Mouse (Mus musculus) embryo, embryonic 11 days (tissue): ENCODE measurements around the gene Lama2.
A peak's percentile ranks its signal among the peaks of the same experiment; 100 is the strongest.
"Not testable (repeated sequence)": the region's sequence is repeated elsewhere in the genome, so short reads cannot be mapped to it uniquely, and the experiment has no call there.

ENCODE experiments used
- DNase-seq: peaks from one replicate; pipeline ENCODE4 v3.0.0-alpha.2; 2015

The Lama2 gene

GRCm38 (mm10) chr10:27001554-27002178 is 617.9 kb downstream of the Lama2 start:
- DNase-seq, result no peak

GRCm38 (mm10) chr10:26996684-26997083 is 622.9 kb downstream of the Lama2 start:
- no peak for DNase-seq

- no peak for DNase-seq
These were observed 623.6 kb downstream of the Lama2 start for GRCm38 (mm10) chr10:26995987-26996386.

GRCm38 (mm10) chr10:26995182-26995975 is 624.2 kb downstream of the Lama2 start:
- peak; percentile 63 for DNase-seq

GRCm38 (mm10) chr10:26993971-26994761 is 625.4 kb downstream of the Lama2 start:
- peak; percentile 31 for DNase-seq

GRCm38 (mm10) chr10:26985451-26985850 is 634.1 kb downstream of the Lama2 start:
- no peak for DNase-seq

GRCm38 (mm10) chr10:26984082-26984481 is 635.5 kb downstream of the Lama2 start:
- not testable (repeated sequence) for DNase-seq

GRCm38 (mm10) chr10:26983583-26983982 is 636.0 kb downstream of the Lama2 start:
- no peak for DNase-seq

- no peak for DNase-seq
These were observed 636.9 kb downstream of the Lama2 start for GRCm38 (mm10) chr10:26982621-26983020.

- no peak for DNase-seq
These were observed 644.2 kb downstream of the Lama2 start for GRCm38 (mm10) chr10:26975372-26975771.

GRCm38 (mm10) chr10:26974224-26974623 is 645.3 kb downstream of the Lama2 start:
- DNase-seq, result no peak

- DNase-seq, result no peak
These were observed 646.0 kb downstream of the Lama2 start for GRCm38 (mm10) chr10:26973575-26973974.

GRCm38 (mm10) chr10:26958513-26958912 is 661.0 kb downstream of the Lama2 start:
- no peak for DNase-seq

GRCm38 (mm10) chr10:26950448-26950847 is 669.1 kb downstream of the Lama2 start:
- no peak for DNase-seq

- peak; percentile 1 for DNase-seq
These were observed 669.9 kb downstream of the Lama2 start for GRCm38 (mm10) chr10:26949667-26950066.

- DNase-seq, result no peak
These were observed 671.2 kb downstream of the Lama2 start for GRCm38 (mm10) chr10:26948331-26948730.

- no peak for DNase-seq
These were observed 680.0 kb downstream of the Lama2 start for GRCm38 (mm10) chr10:26939549-26939948.

GRCm38 (mm10) chr10:26938464-26938863 is 681.1 kb downstream of the Lama2 start:
- DNase-seq, result not testable (repeated sequence)

- not testable (repeated sequence) for DNase-seq
These were observed 683.5 kb downstream of the Lama2 start for GRCm38 (mm10) chr10:26936056-26936455.
